Mouse (Mus musculus): ENCODE measurements at regions not wholly inside any gene's neighbourhood (a gene's known extent, or its start where the extent isn't known, plus 50 kb on each side); places are given as distances from the start of the nearest gene placed in this dataset.

DNA sequence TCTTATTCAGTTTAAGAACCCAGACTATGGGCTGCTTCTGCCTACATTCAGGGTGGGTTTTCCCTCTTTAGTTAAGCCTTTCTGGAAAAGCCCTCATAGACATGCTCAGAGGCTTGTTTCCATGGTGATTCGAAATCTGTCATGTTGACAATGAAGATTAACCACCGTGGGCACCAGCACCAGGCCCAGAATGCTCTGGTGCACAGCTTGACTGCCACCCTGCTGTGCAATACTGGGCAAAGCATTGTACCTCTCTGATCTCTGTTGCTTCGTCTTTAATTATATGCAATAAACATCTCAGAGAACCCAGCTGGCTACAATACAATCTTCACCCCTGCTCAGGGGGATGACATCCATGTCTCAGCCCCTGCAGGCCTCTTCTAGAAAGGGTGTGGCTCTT is 96.4 kb downstream of the Chst1 start:
- DNase-seq (ENCODE audit: low spot score in 2 of 2): peak in 1 of 2 experiments; percentile 79
- intact Hi-C loops (cut with DNase I): no loop called here

DNA sequence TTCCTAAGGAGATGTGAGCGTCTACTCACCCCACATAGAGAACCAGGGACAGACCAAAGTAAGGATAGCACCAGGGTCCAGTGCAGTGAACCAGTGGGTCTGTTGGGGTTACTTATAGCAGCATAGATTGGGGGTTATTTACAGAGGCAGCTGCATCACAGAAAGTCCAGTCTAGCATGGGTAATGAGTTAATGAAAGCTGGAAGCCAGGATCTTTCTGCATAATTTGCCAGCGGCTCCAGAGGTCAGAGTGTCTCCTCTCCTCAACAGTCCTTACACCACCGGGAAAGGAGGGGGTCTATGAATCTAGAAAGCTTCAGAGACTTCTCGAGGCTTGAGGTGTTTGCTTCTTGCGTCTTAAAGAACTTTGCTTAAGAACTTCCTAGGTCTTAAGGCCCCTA is 98.2 kb downstream of the Chst1 start:
- no peak for DNase-seq (ENCODE audit: low spot score in 2 of 2)
- intact Hi-C loops (cut with DNase I): loop anchor here (1.0 kb wide), 1 partner anchor 25 kb away; no protein-coding TSS in a partner anchor

DNA sequence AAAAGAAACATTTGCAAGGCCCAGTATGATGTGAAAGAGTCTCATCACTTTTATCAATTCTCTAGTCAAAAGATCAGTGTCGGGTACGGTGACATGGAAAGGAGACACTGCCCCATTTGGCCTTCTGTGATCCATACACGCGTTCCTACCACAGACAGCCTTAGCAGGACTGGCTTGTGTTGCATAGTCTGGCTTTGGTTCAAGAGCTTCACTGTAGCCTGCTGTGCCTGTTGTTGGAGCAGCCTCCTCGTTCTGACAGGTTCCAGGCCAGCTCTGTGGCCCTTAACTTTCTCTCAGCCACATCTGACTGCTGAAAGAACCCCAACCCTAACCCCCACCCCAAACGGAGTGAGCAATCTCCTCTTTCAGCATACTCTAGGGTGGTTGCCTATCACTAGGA is 99.9 kb downstream of the Chst1 start:
- DNase-seq (ENCODE audit: low spot score in 2 of 2): no peak
- intact Hi-C loops (cut with DNase I): no loop called here

DNA sequence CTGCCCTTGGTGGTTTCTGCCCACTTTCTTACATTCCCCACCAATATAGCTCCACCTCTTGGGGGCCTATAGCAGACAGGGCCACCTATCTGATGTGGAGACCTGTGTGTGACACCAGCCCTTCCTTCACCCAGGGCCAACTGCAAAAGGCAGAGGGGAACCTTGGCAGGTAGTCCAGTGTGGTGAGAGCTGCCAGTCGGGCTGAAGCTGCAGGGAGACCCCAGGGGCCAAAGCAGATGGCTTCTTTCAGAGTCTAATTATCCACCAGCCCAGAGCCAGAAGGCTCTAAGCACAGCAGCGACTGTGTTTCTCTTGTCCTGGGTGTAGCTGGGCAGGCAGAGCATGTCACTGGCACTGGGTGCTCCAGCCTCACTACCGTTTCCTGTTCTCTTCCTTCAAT is 104.5 kb downstream of the Chst1 start:
- intact Hi-C loops (cut with DNase I): no loop called here
- no peak for DNase-seq (ENCODE audit: low spot score in 2 of 2)

DNA sequence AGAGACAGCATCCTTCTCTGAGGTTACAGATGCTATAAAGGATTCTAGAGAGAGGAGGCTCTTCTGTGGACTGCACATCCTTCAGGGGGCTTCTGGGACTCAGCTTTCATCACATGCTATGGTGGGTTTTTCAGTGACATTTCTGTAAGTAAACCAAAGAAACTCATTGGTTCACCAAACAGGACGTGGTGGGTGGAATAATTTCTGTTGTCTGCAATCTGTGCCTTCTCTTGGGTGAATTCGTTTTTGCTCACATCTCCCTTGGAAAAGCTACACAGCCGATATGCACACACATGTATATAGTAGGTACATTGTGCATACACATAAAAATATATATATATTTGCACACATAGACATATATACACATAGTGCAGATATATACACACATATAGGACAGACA is 110.2 kb downstream of the Chst1 start:
- intact Hi-C loops (cut with DNase I): no loop called here
- no peak for DNase-seq (ENCODE audit: low spot score in 2 of 2)

DNA sequence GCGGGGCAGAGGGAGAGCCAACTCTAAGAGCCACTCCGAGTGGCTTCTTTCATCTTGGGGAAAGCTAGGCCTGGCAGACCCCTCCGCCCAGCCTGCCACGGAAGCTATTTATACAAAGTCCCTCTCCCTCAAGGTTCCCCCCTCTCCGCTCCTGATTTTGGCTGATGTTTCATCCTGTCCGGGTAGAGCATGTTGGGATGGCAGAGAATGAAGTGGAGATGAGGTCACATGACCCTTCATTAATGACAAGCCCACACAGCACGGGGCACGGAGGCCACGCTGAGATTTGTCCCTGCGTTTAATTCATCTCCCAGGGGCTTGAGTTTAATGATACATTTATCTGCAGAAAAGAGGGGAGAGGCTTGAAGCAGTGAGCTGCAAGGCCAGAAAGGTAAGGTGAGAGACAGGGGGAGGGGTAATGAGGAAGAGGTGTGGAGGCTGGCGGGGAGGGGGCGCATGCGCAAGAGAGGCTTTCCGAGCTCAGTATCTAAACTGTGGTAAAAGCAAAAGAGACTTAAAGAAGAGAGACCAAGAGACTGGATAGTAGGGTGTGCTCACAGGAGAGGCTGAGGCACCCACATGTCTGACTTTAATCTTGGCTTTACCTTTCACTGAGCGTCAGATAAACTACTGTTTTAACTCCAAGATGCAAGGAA is 111.7 kb downstream of the Chst1 start:
- no peak for DNase-seq (ENCODE audit: low spot score in 2 of 2)
- intact Hi-C loops (cut with DNase I): no loop called here

DNA sequence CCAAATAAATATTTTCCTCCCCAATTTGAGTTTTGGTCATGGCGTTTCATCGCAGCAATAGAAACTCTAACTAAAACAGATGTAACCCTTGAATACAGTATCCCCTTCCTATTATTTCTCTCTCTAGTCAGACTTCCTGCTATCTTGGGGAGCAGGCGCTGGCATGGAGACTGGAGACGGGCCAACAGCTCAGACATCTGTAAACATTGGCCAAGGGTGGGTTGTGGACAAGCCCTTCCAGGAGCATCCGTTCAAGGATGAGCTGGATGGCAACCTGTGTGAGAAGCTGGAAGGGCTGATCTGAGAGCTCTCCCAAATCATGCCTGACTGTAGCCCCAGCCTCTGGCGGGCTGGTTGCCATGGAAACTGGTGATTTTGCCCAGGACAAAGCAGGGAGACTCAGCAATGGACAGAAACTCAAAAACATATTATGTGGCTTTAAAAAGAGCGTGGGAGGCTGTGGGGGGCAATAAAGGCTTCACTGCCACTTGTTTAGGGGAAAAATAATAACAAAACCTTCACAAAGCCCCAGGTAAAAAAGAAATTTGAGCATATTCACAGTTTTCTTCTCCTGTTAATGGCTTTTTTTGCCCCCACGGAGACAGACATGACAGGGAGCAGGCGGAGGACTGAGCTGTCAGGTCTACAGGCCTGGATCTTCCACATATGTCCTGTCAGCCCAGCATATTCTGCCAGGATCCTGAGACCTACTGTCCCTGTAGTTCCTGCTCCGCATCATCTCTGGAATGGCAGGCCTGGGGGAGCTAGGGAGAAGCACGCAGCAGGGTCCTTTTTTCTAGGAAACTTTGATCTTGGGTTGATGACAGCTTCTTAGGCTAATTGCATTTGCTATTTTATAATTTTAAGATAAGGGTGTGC is 113.0 kb downstream of the Chst1 start:
- peak; percentile 56 to 70 for DNase-seq (ENCODE audit: low spot score in 2 of 2)

DNA sequence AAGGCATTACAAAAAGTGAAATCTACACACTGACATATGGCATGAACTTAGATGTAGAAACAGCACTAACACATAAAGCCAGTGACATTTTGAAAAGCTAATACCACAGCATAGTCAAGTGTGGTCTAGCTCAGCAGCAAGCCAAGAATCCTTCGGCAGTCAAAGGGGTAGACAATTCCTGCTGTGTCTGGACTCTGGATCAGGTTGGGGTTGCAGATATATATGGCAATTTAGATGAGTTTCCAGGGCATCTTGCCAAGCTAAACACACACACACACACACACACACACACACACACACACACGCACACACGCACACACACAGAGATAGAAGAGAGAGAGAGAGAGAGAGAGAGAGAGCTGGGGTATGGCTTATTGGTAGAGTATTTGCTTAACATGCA is 118.2 kb downstream of the Chst1 start:
- intact Hi-C loops (cut with DNase I): no loop called here
- DNase-seq (ENCODE audit: low spot score in 2 of 2): no peak

More for the DNA sequence above, 113.0 kb downstream of the Chst1 start:
- intact Hi-C loops (cut with DNase I): no loop called here

DNA sequence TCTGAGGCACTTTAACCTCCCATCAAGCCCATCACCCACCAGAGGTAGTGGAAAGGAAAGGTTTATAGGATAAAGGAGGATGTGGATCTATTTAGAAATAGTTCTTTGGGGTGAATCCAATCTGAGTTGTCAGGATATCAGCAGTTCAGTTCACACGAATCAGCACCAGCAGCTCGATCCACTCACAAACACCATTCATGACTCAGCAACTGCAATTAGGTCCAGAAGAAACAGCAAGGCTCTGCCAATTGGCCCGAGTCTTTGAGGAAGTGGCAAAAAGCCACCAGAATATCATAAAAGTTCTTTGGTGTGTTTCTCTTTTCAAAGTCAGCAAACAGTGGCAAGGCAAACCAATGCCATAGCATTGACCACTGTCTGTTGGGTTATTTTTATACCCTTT is 122.4 kb downstream of the Chst1 start:
- intact Hi-C loops (cut with DNase I): no loop called here
- no peak for DNase-seq (ENCODE audit: low spot score in 2 of 2)

DNA sequence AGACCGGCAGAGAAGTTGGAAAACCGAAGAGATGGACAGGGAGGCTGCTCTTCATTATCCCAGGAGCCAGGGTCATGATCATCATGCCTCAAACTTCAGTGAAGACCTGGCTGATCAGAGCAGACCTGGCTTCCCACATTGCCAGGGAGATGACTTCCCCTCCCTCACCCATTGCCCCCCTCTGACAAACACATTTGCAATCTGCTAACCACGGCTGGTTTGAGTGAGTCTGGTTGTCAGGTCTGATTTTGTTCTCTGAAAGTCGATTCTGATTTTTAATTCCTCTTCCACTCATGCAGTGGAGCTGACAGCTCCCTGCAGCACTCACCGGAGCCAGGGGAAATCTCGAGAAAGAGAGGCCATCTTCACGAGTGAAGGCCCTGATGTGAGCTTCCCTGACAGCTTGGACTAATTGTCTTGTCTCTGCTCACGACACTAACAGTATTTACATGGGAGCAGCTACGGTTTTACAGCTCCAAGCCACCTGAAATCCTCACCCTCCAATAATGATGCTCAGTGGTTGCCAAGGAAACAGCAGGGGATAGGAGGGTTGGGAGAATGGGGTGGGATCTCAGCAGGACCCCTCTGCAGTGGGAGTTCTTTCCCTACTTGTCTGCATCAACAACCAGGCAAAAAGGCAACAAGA is 124.2 kb downstream of the Chst1 start:
- no peak for DNase-seq (ENCODE audit: low spot score in 2 of 2)
- intact Hi-C loops (cut with DNase I): no loop called here

DNA sequence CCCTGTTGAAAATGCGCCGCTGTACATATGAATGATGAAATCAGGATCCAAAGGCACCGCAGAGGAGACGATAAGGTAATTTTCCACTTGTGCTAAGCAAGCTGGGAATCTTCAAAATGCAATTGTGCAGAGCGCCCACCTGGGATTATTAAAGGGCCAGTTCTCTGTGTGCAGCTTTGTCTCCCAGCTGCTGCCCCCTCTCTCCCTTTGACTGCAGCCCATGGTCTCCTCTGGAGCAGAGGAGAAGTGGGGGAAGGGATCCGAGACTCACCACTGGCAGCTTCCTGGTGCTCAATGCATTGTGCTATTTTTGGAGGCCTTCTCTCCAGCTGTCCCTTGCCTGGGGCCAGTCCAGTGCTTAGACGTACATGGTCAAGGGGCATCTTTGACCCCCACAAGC is 127.1 kb downstream of the Chst1 start:
- intact Hi-C loops (cut with DNase I): no loop called here
- DNase-seq (ENCODE audit: low spot score in 2 of 2): no peak

DNA sequence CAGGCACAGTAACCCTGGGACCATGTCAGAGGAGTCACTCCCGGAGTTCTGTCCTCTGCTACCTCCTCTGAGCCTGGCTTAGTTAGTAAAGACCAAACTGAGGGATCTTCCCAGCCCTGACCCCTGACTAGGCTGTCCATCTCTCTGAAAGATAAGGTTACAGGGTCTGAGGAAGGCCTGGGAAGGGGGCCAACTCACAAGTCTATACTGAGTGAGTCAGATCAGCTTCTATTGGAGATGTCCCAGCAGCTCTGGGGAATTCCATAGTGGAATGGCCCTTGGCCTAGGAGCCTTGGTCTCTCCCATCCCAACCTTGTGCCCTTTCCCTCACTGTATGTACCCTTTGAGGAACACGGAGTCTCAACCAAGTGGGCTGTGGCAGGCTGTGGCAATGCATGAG is 127.7 kb downstream of the Chst1 start:
- intact Hi-C loops (cut with DNase I): no loop called here
- no peak for DNase-seq (ENCODE audit: low spot score in 2 of 2)

DNA sequence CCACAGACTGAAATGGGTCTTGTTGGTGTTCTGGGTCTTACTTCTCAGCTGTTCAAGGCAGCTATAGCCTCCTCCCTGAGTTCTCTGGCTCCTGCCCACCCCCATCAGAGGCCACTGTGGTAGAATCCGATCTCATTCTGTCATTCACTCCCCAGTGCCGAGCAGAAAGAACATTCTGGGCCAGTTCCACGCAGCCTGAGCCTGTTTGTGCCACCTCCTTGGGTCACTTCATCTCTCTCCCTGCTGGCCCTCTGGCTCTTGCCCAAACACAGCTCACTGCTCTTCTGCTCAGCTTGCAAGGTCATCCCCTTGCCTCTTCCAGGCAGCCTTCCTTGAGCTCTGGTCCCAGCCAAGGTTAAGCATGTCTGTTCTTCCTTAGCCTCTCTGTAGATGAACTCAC is 128.9 kb downstream of the Chst1 start:
- intact Hi-C loops (cut with DNase I): no loop called here

DNA sequence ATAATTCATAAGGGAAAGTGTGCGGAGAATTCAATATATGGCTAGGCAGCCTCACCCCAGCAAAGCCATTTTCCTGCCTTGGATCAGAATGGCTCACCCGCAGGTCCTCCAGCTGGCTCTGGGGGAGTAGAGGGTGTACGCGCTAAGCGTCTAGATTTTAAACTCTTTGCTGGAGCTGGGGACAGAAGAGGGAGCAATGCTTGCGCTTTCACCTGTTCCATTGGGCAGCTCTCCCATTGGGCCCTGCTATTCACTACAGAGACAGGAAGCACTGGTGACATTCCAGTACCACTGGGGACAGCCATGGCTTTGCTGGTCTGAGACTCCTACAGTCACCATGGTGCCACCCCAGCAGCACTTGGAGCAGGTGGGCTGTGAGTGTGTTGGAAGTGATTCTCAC is 130.9 kb downstream of the Chst1 start:
- peak in 1 of 2 experiments; percentile 20 for DNase-seq (ENCODE audit: low spot score in 2 of 2)
- intact Hi-C loops (cut with DNase I): no loop called here

More for the DNA sequence above, 128.9 kb downstream of the Chst1 start:
- DNase-seq (ENCODE audit: low spot score in 2 of 2): peak in 1 of 2 experiments; percentile 35

DNA sequence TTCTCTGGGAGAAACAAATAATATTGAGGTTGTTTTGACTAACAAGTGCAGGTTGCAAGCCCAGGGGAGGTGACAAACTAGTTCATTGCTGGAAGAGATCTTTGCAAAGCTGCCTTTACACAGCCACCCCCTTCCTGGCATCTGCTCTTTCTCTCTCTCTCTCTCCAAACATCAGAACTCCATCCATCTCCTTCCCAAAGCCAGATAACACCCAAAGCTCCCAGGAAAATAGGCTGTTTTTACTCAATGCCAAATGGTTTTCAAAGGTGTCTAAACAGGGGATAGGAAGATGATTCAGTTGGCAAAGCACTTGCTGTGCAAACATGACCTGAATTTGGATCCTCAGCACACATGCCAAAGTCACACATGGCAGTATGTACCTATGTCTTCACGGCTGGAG is 133.9 kb downstream of the Chst1 start:
- DNase-seq (ENCODE audit: low spot score in 2 of 2): peak in 1 of 2 experiments; percentile 79
- intact Hi-C loops (cut with DNase I): no loop called here

DNA sequence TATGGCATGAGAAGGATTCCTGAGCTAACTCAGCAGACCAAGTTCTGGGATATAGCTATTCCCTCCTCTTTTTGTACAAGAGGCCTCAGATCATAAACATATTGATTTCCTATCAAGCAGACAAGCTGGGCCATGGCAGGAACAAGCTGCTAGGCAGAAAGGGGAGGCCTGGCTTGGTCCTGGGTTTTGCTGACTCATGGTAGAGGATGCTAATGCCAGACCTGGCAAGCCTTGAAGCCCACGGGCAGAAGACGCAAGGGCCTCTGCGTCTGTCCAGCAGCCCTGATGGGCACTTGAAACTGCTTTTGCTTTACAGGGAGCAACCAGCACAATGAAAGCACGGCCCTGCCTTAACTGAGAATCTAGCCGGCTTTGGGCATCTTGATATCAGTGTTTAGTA is 136.3 kb downstream of the Chst1 start:
- intact Hi-C loops (cut with DNase I): no loop called here
- DNase-seq (ENCODE audit: low spot score in 2 of 2): no peak

DNA sequence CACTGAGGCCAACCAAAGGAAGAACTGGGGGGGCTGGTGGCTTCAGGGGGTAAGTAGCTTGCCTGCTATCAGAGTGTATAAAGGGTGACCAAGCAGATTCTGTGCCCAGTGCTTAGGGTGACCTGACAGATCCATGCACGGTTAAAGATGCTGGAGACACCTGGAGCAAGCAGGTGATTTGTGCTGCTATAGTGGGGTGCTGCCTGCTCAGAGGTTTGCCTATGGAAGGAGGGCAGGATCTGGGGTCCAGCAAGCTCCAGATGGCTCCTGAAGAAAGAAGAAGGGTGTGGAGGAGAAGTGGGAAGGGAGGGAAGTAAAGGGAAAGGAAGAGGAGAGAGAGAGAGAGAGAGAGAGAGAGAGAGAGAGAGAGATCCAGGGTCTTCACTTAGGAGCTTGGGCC is 137.8 kb downstream of the Chst1 start:
- intact Hi-C loops (cut with DNase I): no loop called here
- DNase-seq (ENCODE audit: low spot score in 2 of 2): no peak

DNA sequence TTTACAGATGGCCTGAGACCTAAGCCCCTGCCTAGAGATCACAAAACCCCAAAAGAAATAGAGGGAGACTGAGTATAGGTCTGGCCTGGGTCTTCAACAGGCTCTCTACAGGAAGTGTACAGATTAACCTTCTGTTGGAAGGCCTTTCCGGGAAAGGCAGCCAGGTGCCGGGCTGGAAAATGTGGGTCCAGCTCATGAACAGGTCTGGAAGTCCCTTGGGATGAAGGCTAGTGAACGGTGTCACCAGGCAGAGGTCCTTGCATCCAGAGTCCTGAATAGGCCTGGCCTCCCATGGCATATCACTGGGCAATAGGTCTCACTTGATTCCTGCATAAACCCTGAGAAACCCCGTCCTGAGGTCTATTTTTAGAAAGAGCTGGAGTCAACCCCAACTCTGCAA is 140.1 kb downstream of the Chst1 start:
- intact Hi-C loops (cut with DNase I): no loop called here
- no peak for DNase-seq (ENCODE audit: low spot score in 2 of 2)

DNA sequence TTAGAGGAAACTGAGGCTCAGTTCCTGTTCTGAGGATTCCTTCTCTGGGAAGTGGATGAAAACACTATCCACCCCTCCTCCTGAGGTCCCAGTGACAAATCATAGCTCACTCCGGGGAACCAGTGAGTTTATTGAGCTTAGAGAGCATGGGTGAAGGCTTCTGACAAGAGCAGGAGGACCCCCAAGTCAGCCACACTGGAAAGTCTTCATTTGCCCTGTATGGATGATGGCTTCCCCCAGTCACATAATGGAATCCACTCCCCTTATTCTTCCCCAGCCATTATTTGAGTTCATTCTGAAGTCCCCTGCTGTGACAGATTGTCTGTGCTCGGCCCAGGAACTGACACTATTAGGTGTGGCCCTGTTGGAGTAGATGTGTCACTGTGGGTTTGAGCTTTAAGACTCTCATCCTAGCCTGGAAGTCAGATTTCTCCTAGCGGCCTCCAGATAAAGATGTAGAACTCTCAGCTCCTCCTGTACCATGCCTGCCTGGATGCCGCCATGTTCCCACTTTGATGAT is 141.3 kb downstream of the Chst1 start:
- no peak for DNase-seq (ENCODE audit: low spot score in 2 of 2)
- intact Hi-C loops (cut with DNase I): no loop called here

DNA sequence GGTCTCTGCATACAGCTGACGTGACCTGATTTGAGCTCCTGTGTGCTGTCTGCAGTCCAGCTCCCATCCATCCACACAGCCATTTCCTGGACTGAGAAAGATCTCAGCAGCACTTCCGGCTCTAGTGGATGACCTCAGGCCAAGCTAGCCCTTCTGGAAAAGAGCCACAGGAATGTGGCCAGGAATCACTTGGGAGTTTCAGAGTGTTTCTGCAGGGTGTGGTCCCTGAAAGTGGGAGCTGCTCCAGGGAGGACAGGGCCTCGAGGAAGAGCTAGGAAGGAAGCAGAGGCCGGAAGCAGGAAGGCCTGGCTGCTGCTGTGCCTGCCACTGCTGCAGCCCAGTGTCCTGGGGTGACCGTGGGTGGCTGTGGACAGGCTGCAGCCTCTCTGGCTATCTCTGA is 142.5 kb downstream of the Chst1 start:
- DNase-seq (ENCODE audit: low spot score in 2 of 2): no peak
- intact Hi-C loops (cut with DNase I): no loop called here

DNA sequence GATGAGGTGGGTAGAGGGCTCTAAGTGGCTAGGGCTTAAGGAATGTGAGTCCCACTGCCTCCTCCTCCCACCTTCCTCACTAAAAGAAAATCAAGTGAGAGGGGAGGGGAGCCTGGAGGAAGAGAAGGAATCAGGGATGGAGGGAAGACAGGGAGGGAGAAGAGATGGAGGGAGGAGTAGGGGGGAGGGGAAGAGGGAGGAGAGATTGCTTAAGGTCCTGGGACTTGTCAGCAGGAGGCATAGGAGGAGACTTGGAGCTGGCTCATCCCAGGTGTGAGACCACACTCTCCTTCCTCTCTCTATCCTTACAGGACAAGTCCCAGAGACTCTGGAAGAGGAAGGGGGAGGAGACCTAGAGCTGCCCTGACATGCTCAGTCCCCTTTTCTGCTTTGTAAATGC is 143.2 kb downstream of the Chst1 start:
- DNase-seq (ENCODE audit: low spot score in 2 of 2): no peak
- intact Hi-C loops (cut with DNase I): no loop called here

Measured in left cerebral cortex, postnatal 25 days (tissue).